Mouse (Mus musculus) ES-Bruce4 (cell line): ENCODE measurements around the gene Zcchc17.

ENCODE experiments used
- CTCF ChIP-seq: IDR thresholded peaks from one replicate; pipeline ENCODE4 v1.8.1; 2011; ENCODE audit warnings: low read depth, low read length
- EP300 ChIP-seq: IDR thresholded peaks from 2 replicates; pipeline ENCODE4 v1.6.1; 2011; ENCODE audit warnings: low read depth, low read length; ENCODE audit not compliant: insufficient read depth
- POLR2A ChIP-seq: IDR thresholded peaks from one replicate; pipeline ENCODE4 v1.8.1; 2011; ENCODE audit warnings: low read length; ENCODE audit not compliant: insufficient read depth

- no peak for TF ChIP-seq EP300
- no peak for TF ChIP-seq CTCF
- no peak for TF ChIP-seq POLR2A
Observed at GRCm38 (mm10) chr4:130335867-130336266, 23.9 kb downstream of the Zcchc17 start.
